Mouse (Mus musculus): ENCODE results near the gene Hoxd4. TPM values are rescaled to one million over a fixed set of nuclear protein-coding genes. Genes with fewer than 3 reads are reported as not detected.
A peak's percentile ranks its signal among the peaks of the same experiment; 100 is the strongest.

Gene Hoxd4
- polyA plus RNA-seq, 1 experiment from 2014 or later, result 0.15 TPM

DNA sequence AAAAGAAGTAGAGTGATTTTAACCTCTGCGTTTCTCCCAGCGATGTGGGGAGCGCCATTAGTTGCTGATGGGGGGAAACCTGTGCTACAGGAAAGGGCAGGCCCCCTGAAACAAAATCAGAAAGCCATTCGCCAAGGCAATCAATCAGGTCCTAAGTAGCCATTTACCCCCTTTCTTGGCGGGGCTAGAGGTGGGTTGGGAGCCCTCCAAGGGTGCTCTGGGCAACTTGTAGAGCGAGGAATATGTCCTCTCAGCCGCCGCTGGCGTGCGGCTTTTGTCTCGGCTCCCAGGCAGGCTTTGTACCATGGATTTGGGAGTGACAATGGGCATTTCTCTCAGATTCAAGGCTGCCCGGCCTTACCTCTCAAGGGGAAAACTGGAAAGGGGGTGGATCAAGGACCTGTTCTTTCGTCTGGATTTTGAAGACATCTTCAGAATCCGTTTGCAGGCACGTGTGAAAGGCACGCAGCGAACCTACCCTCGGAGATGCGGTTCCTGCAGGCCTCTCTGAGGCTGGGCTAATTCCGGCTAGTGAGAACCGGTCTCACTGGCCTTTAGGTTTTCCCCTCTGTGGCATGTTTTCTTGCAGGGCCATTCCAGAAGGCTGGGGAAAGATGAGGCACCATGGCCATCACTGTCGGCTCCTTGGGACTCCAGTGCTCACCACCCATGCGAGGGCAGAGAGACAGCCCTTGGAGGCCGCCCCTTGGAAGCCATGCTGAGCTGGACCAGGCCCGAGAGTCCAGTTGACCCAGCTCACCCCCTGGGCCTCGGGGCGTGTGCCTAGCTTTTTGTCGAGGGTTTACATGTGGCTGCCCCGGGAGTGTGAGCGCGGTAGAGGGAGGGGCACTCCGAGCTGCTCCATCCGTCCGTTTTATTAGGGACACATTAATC is 15.0 kb upstream of the Hoxd4 start:
- peaks cover 16% of the 10 kb centered on the region for H3K4me1 ChIP-seq (replicated peaks)
- no peak for ATAC-seq (replicated peaks; ENCODE audit: insufficient number of reproducible peaks, insufficient read depth, low FRiP score, low read depth)
- no peak overlapping the region for H3K4me2 ChIP-seq
- H3K9me3 ChIP-seq (replicated peaks), result no peaks in the 10 kb centered on the region
- no peak overlapping the region for H3K9ac ChIP-seq
- peaks cover 100% of the 10 kb centered on the region for H3K27me3 ChIP-seq
- 5% methylated on average over 34 of the region's 34 CpGs for WGBS
- no peak overlapping the region for H3K4me3 ChIP-seq
- H3K36me3 ChIP-seq, result no peaks in the 10 kb centered on the region
- H3K27ac ChIP-seq, result no peak overlapping the region

DNA sequence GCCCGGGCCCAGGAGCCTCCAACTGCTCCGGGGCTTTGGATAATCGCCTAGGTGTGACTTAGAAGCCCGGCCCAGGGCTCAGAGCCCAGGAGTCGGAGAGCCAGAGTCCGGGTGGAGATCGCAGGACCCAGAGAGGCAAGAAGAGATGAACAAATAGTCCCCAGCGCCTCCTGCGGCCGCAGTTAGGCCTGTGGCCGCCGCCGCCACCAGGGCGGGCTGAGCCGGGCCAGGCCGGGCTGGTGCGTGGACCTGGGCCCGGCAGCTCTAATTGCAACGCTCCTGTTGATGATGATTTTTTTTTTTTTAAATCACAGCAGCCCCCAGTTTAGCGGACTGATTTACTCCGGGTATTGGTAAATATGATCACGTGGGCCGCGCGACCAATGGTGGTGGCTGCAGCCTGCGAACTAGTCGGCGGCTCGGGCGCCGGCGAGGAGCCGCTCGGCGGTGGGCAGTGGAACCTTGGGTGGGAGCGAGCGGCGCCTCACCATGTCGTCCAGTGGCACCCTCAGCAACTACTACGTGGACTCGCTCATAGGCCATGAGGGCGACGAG is 14.1 kb upstream of the Hoxd4 start, which contains the start of gene Hoxd9:
Gene Hoxd9, plus strand, starts transcription at position 161 of the 555 bp plus-strand sequence.
- no peak; the same call in 1 of the 2 replicates for ATAC-seq (replicated peaks; ENCODE audit: insufficient number of reproducible peaks, insufficient read depth, low FRiP score, low read depth)
- H3K36me3 ChIP-seq, result no peaks in the 10 kb centered on the region
- H3K9me3 ChIP-seq (replicated peaks), result no peaks in the 10 kb centered on the region
- H3K27ac ChIP-seq, result no peak within 1 kb of the TSS
- peaks cover 99% of the 10 kb centered on the region for H3K27me3 ChIP-seq
- peak within 1 kb of the TSS; percentile 64 for H3K4me2 ChIP-seq
- H3K4me3 ChIP-seq, result peak within 1 kb of the TSS; percentile 44
- peaks cover 14% of the 10 kb centered on the region for H3K4me1 ChIP-seq (replicated peaks)
- no peak within 1 kb of the TSS for H3K9ac ChIP-seq
- under 1% methylated on average over 43 of the region's 43 CpGs for WGBS

DNA sequence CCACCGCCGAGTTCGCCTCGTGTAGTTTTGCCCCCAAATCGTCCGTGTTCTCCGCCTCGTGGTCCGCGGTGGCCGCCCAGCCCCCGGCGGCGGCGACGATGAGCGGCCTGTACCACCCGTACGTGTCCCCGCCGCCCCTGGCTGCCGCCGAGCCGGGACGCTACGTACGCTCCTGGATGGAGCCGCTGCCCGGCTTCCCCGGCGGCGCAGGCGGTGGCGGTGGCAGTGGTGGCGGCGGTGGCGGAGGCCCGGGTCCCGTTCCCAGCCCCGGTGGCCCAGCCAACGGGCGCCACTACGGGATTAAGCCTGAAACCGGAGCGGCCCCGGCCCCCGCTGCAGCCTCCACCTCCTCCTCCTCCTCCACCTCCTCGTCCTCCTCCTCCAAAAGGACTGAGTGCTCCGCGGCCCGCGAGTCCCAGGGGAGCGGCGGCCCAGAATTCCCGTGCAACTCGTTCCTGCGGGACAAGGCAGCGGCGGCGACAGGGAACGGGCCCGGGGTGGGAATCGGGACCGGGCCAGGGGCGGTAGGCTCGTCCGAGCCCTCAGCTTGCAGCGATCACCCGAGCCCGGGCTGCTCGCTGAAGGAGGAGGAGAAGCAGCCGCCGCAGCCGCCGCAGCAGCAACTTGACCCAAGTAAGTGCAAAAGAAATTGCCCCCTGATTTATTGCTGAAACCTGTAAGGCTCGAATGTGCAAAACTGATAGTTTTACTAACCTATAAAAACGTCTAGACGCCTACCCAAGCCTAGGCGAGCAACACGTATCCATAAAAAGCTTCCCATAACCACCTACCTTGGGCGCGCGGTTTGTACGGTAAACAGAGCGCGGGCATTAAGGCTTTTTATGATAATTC is 13.3 kb upstream of the Hoxd4 start:
- ATAC-seq (replicated peaks; ENCODE audit: insufficient number of reproducible peaks, insufficient read depth, low FRiP score, low read depth), result no peak

DNA sequence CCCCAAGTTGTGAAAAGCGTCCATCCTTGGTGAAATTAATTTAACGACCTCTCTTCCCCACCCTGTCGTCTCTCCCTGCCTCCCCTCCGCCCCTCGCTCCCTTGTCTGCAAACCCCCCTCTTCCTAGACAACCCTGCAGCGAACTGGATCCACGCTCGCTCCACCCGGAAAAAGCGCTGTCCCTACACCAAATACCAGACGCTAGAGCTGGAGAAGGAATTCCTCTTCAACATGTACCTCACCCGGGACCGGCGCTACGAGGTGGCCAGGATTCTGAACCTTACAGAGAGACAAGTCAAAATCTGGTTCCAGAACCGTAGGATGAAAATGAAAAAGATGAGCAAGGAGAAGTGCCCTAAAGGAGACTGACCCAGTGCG is 12.7 kb upstream of the Hoxd4 start:
- no peak overlapping the region for H3K27ac ChIP-seq
- no peaks in the 10 kb centered on the region for H3K9me3 ChIP-seq (replicated peaks)

More for the DNA sequence above, 13.3 kb upstream of the Hoxd4 start:
- Histone ChIP-seq H3K4me1 (replicated peaks) (peaks cover 14% of the 10 kb centered on the region), H3K9me3 (replicated peaks) (no peaks in the 10 kb centered on the region), H3K4me3 (peak overlapping the region; percentile 44), H3K4me2 (peak overlapping the region; percentile 64), H3K36me3 (no peaks in the 10 kb centered on the region), H3K27me3 (peaks cover 99% of the 10 kb centered on the region), H3K9ac (no peak overlapping the region), H3K27ac (no peak overlapping the region)
- under 1% methylated on average over 67 of the region's 86 CpGs for WGBS

DNA sequence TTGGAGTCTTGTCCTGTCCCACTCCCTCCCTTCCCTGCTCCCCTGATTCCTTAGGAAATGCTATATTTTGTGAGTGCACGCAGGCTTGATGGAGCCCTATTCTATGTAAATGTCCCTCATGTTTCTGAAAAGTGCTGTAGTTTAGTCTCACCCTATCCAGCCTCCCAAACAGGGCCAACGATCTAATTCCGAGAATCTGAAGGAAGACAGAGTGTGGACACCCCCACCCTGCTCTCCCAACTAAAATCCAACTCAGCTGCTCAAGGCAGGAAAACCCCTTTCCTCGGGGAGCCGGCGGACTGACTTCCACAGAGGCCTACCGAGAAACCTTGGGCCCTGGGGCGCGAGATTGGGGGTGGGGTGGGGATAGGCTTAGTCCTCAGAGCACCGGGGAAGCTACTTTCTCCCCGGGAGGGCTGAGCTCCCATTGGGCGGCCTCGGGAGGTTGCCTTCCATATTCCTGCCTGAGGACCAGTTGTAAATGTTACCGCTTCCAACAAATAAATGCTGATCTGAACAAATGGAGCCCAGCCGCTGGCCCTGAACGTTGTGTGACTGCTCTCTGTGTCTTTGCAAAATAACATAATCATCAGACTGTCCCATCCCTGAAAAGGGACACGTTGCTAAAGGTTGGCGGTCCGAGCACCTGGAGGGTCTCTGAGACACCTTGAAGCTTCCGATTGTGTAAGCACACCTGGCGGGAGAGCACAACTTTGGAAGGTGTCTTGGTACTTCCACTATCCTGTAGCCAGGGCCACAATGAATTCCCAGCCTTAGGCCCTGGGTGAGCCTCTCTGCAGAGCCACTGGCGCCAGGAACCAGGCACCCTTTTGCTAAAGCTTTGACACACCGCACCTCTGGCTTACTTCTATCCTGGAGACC is 11.8 kb upstream of the Hoxd4 start:
- Histone ChIP-seq H3K4me2 (no peak overlapping the region), H3K4me3 (no peak overlapping the region), H3K4me1 (replicated peaks) (peaks cover 19% of the 10 kb centered on the region), H3K36me3 (no peaks in the 10 kb centered on the region), H3K9me3 (replicated peaks) (no peaks in the 10 kb centered on the region), H3K27me3 (peaks cover 99% of the 10 kb centered on the region), H3K9ac (no peak overlapping the region), H3K27ac (no peak overlapping the region)
- WGBS, result 6% methylated on average over 23 of the region's 23 CpGs
- ATAC-seq (replicated peaks; ENCODE audit: insufficient number of reproducible peaks, insufficient read depth, low FRiP score, low read depth), result no peak

More for the DNA sequence above, 12.7 kb upstream of the Hoxd4 start:
- 3% methylated on average over 17 of the region's 17 CpGs for WGBS
- H3K4me1 ChIP-seq (replicated peaks), result peaks cover 14% of the 10 kb centered on the region
- no peaks in the 10 kb centered on the region for H3K36me3 ChIP-seq
- no peak for ATAC-seq (replicated peaks; ENCODE audit: insufficient number of reproducible peaks, insufficient read depth, low FRiP score, low read depth)
- H3K27me3 ChIP-seq, result peaks cover 99% of the 10 kb centered on the region
- 0 out of 2 replicates have a peak overlapping the region, but pooled peaks have one; percentile 64 for H3K4me2 ChIP-seq
- H3K9ac ChIP-seq, result no peak overlapping the region
- H3K4me3 ChIP-seq, result no peak overlapping the region; the same call in 1 of the 2 replicates

DNA sequence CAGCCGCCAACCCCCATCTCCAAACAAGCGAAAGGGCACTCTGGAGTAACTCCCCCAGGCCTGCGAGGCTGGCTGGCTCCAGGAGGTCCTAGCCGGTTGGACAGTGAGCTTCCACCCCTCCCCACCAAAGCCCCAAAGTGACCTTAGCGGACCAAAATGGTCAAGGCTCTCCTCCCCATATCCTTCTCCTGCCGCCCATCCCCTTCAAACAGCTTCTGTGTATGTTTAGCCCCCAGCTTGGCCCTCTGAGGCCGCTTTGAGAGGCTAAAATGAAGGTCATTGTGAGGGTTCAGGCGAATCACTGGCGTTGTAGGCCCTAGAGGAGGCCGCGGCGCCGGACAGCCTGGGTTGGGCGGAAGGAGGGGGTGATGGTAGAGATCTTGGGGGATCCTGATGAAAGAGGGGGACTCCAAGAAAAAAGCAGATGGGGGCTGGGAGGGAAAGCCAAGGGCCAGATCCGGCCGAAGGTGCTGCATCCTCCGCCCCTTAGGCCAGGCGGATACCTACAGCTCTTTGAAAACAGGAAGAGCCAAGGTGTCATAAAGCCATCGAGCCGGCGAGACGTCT is 11.1 kb upstream of the Hoxd4 start:
- no peak overlapping the region for H3K27ac ChIP-seq
- H3K27me3 ChIP-seq, result peaks cover 99% of the 10 kb centered on the region
- H3K9ac ChIP-seq, result no peak overlapping the region
- no peaks in the 10 kb centered on the region for H3K9me3 ChIP-seq (replicated peaks)
- no peak overlapping the region for H3K4me2 ChIP-seq
- 7% methylated on average over 22 of the region's 22 CpGs for WGBS
- no peaks in the 10 kb centered on the region for H3K36me3 ChIP-seq
- H3K4me1 ChIP-seq (replicated peaks), result peaks cover 27% of the 10 kb centered on the region
- ATAC-seq (replicated peaks; ENCODE audit: insufficient number of reproducible peaks, insufficient read depth, low FRiP score, low read depth), result no peak
- H3K4me3 ChIP-seq, result no peak overlapping the region

DNA sequence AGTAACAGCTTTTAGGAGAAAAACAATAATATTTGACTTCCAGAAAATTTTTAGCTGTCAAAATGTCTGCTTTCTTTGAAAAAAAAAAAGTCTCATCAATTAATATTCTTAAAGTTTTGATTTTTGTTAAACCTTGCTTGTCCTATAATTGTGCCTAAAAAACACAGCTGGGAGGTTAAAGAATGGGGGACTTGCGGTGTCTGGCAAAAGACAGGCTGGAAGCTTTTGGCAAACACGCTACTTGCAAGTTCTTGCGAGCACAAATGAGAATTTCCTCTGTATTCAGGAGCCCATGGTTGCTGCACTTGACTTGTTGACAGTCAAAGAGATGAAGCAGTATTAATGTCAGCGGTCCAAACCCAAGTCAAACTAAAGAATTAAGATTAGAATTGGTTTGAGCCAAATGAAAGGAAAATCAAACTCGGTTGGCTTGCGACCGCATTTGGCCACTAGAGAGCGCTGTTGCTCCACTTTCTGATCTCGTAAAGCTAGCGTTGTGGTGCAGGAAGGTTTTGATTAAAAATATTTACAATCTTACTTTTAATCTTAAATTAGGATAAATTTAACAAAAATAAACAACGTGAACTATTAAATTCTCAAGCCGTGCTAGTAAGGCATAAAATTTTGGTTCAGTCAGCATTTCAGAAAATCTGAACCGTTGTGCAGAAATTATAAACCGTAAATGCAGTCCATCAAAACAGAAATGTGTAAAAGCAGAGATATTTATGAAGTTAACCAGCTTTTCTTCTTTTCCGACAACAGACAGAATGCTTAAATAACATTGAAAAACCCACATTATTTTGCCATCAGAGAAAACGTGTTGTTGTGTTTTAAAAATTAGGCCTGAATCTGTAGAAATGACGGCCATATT is 9.5 kb upstream of the Hoxd4 start:
- WGBS, result 14% methylated on average over 17 of the region's 17 CpGs
- H3K4me2 ChIP-seq, result no peak overlapping the region
- peaks cover 28% of the 10 kb centered on the region for H3K4me1 ChIP-seq (replicated peaks)
- peaks cover 98% of the 10 kb centered on the region for H3K27me3 ChIP-seq
- no peak overlapping the region for H3K9ac ChIP-seq
- no peaks in the 10 kb centered on the region for H3K36me3 ChIP-seq
- no peak overlapping the region for H3K4me3 ChIP-seq
- H3K9me3 ChIP-seq (replicated peaks), result no peaks in the 10 kb centered on the region
- ATAC-seq (replicated peaks; ENCODE audit: insufficient number of reproducible peaks, insufficient read depth, low FRiP score, low read depth), result no peak
- H3K27ac ChIP-seq, result no peak overlapping the region

DNA sequence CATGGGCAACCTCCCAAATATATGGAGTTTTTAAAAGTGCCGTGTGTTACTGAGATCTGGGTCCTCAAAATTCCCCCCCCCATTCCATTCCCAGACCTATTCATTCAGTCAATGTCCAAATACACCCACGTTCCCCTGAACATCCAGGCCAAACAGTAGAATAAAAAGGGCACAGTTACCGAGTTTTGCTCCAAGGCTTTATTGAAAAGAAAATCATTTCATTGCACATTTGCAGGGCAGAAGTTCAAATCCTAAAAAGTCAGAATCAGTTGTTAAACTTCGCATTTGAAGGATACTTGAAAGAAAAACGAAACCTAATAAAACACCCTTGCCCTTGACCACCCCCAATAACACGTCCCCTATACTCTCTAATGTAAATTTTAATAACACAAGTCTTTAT is 8.9 kb upstream of the Hoxd4 start:
- peaks cover 24% of the 10 kb centered on the region for H3K4me1 ChIP-seq (replicated peaks)
- H3K4me2 ChIP-seq, result no peak overlapping the region
- no peaks in the 10 kb centered on the region for H3K9me3 ChIP-seq (replicated peaks)
- no peaks in the 10 kb centered on the region for H3K36me3 ChIP-seq
- no peak overlapping the region for H3K9ac ChIP-seq
- H3K27me3 ChIP-seq, result peaks cover 98% of the 10 kb centered on the region
- no peak for ATAC-seq (replicated peaks; ENCODE audit: insufficient number of reproducible peaks, insufficient read depth, low FRiP score, low read depth)
- H3K27ac ChIP-seq, result no peak overlapping the region
- 31% methylated on average over 6 of the region's 6 CpGs for WGBS
- H3K4me3 ChIP-seq, result no peak overlapping the region

DNA sequence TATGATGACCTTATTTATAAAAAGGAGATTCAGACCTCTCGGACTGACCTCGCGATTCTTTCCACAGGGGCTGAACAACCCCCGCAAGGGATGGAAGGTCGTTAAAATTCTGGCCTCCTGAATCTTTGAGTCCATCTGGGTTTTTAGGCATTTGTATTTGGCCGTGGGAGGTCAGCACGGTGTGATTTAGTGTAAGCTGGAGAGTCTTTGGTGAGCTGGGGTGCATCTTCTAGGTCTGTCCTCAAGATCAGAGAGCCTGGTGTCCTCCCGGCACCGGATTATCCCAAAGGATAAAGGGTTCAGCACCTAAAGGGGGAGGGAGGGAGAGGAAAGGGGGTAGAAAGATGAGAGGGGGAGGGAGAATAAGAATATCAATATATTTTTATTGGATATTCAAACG is 8.4 kb upstream of the Hoxd4 start:
- 16% methylated on average over 10 of the region's 10 CpGs for WGBS
- Histone ChIP-seq H3K27ac (no peak overlapping the region), H3K9ac (no peak overlapping the region), H3K36me3 (no peaks in the 10 kb centered on the region), H3K27me3 (peaks cover 98% of the 10 kb centered on the region), H3K4me3 (no peak overlapping the region), H3K4me1 (replicated peaks) (peaks cover 19% of the 10 kb centered on the region), H3K9me3 (replicated peaks) (no peaks in the 10 kb centered on the region), H3K4me2 (no peak overlapping the region)
- no peak for ATAC-seq (replicated peaks; ENCODE audit: insufficient number of reproducible peaks, insufficient read depth, low FRiP score, low read depth)
